9 mouse cellular contexts compared by ENCODE assay signal in genomic region chr2:146310760-146311159, GRCm38 (mm10).
"Had no signal": no experiment of that assay in that cellular context is flagged by ENCODE, and none has a peak within 500 bp of the region (broad histone marks: within the 10 kb centered on the region; RNA-seq: fewer than 3 reads in every experiment).

No protein-coding gene starts in this region.

- H3K36me3 ChIP-seq: lung, embryonic 15.5 days; midbrain, embryonic 10.5 days; midbrain, embryonic 13.5 days had no signal

- ATAC-seq: midbrain, embryonic 13.5 days had no signal

- H3K9ac ChIP-seq: liver, embryonic 14.5 days; lung, embryonic 15.5 days; midbrain, embryonic 13.5 days had no signal

- H3K27ac ChIP-seq: kidney, postnatal 0 days; left cerebral cortex, adult 2 months; liver, embryonic 14.5 days; lung, embryonic 15.5 days; midbrain, embryonic 10.5 days; midbrain, embryonic 13.5 days; stomach, postnatal 0 days had no signal

- H3K4me3 ChIP-seq: left cerebral cortex, adult 2 months; lung, embryonic 15.5 days; megakaryocyte, embryonic 14.5 days; midbrain, embryonic 10.5 days; midbrain, embryonic 13.5 days had no signal

- H3K9me3 ChIP-seq: lung, embryonic 15.5 days; megakaryocyte, embryonic 14.5 days; midbrain, embryonic 10.5 days; midbrain, embryonic 13.5 days had no signal

- H3K27me3 ChIP-seq: lung, embryonic 15.5 days; megakaryocyte, embryonic 14.5 days had no signal

- H3K4me2 ChIP-seq: liver, embryonic 11.5 days; lung, embryonic 15.5 days; midbrain, embryonic 13.5 days had no signal
